Comparison of ENCODE assay signal across 16 mouse cellular contexts in genomic region chr2:32061722-32062505, GRCm38 (mm10). TPM values are rescaled to one million over a fixed set of nuclear protein-coding genes. Genes with fewer than 3 reads are reported as not detected.
A peak's percentile ranks its signal among the peaks of the same experiment; 100 is the strongest.
DNase-seq lines count a peak whose midpoint lies in the region; ATAC-seq and TF ChIP-seq lines count a peak whose summit lies in the region.
"Had no signal": no experiment of that assay in that cellular context is flagged by ENCODE, and none has a peak within 500 bp of the region (broad histone marks: within the 10 kb centered on the region; RNA-seq: fewer than 3 reads in every experiment).

No protein-coding gene starts in this region.

- no peaks in the 10 kb centered on the region for H3K27me3 ChIP-seq in stomach, embryonic 15.5 days (replicated peaks)
- H3K27me3 ChIP-seq in stomach, postnatal 0 days (ENCODE audit: control insufficient read depth, insufficient read depth, low read length) = no peaks in the 10 kb centered on the region
- H3K27me3 ChIP-seq in hindbrain, embryonic 13.5 days = peaks cover 17% of the 10 kb centered on the region
- H3K27me3 ChIP-seq: limb, embryonic 12.5 days had no signal

- H3K9me3 ChIP-seq in stomach, embryonic 15.5 days = no peaks in the 10 kb centered on the region
- no peaks in the 10 kb centered on the region for H3K9me3 ChIP-seq in stomach, postnatal 0 days (ENCODE audit: control insufficient read depth, low read length)
- H3K9me3 ChIP-seq in hindbrain, embryonic 13.5 days = no peaks in the 10 kb centered on the region
- H3K9me3 ChIP-seq: hindbrain, embryonic 10.5 days; limb, embryonic 12.5 days had no signal

- no peak overlapping the region for H3K4me2 ChIP-seq in stomach, embryonic 15.5 days
- no peak overlapping the region for H3K4me2 ChIP-seq in stomach, postnatal 0 days (replicated peaks; ENCODE audit: low read depth)
- H3K4me2 ChIP-seq in hindbrain, embryonic 13.5 days = no peak overlapping the region
- H3K4me2 ChIP-seq: limb, embryonic 12.5 days had no signal

- TF ChIP-seq EP300 in stomach, postnatal 0 days (optimal IDR thresholded peaks at IDR 0.05) = no peak

- H3K36me3 ChIP-seq in stomach, embryonic 15.5 days = no peaks in the 10 kb centered on the region
- H3K36me3 ChIP-seq in stomach, postnatal 0 days (ENCODE audit: control insufficient read depth, insufficient read depth, low read length) = no peaks in the 10 kb centered on the region
- H3K36me3 ChIP-seq in hindbrain, embryonic 13.5 days = no peaks in the 10 kb centered on the region
- H3K36me3 ChIP-seq: hindbrain, embryonic 10.5 days; limb, embryonic 12.5 days had no signal

- 53% methylated on average over 12 of the region's 12 CpGs for WGBS in stomach, embryonic 15.5 days
- WGBS in stomach, postnatal 0 days = 58% methylated on average over 12 of the region's 12 CpGs
- 80% methylated on average over 12 of the region's 12 CpGs for WGBS in hindbrain, embryonic 13.5 days

- TF ChIP-seq CTCF in stomach, postnatal 0 days (IDR thresholded peaks at IDR 0.05; ENCODE audit: low read depth) = no peak

- no peak overlapping the region for H3K9ac ChIP-seq in stomach, embryonic 15.5 days
- no peak overlapping the region for H3K9ac ChIP-seq in stomach, postnatal 0 days (ENCODE audit: low read length)
- H3K9ac ChIP-seq in hindbrain, embryonic 13.5 days = no peak overlapping the region
- H3K9ac ChIP-seq: limb, embryonic 12.5 days had no signal

- 0 out of 2 replicates have a peak overlapping the region, but pooled peaks have one; percentile 13 for H3K27ac ChIP-seq in stomach, embryonic 15.5 days
- H3K27ac ChIP-seq in stomach, postnatal 0 days (replicated peaks) = no peak overlapping the region
- H3K27ac ChIP-seq in hindbrain, embryonic 13.5 days = no peak overlapping the region
- H3K27ac ChIP-seq: hindbrain, embryonic 10.5 days; limb, embryonic 12.5 days had no signal

- no peak overlapping the region for H3K4me3 ChIP-seq in stomach, embryonic 15.5 days (replicated peaks)
- no peak overlapping the region for H3K4me3 ChIP-seq in stomach, postnatal 0 days (ENCODE audit: low read depth, low read length)
- H3K4me3 ChIP-seq in hindbrain, embryonic 13.5 days = no peak overlapping the region
- H3K4me3 ChIP-seq: hindbrain, embryonic 10.5 days; limb, embryonic 12.5 days had no signal

- H3K4me1 ChIP-seq in stomach, embryonic 15.5 days = 0 out of 2 replicates have a peak, but pooled peaks cover 2% of the 10 kb centered on the region
- H3K4me1 ChIP-seq in stomach, postnatal 0 days (replicated peaks; ENCODE audit: control insufficient read depth, insufficient read depth) = no peaks in the 10 kb centered on the region
- peaks cover 8% of the 10 kb centered on the region for H3K4me1 ChIP-seq in hindbrain, embryonic 13.5 days (replicated peaks)

- DNase-seq in stomach, postnatal 0 days (ENCODE audit: low spot score) = no peak
- no peak for DNase-seq in urinary bladder, adult 18-20 months (ENCODE audit: low spot score in 2 of 2)
- DNase-seq in adrenal gland, postnatal 14 days = no peak
- DNase-seq: adrenal gland, postnatal 36 days; cerebellum, adult 11 months; embryo, embryonic 11 days; kidney, postnatal 14 days; right cerebral cortex, adult 18-20 months had no signal

- ATAC-seq in stomach, embryonic 15.5 days (ENCODE audit: insufficient read depth, low FRiP score, low read depth) = no peak
- no peak for ATAC-seq in stomach, postnatal 0 days (ENCODE audit: low FRiP score, low TSS enrichment)
- ATAC-seq in erythroid progenitor cell, adult 5-6 weeks (replicated peaks; ENCODE audit: low FRiP score, poor library complexity, severe bottlenecking) = peak; percentile 68; the same call in 1 of the 2 replicates
- peak; percentile 63 for ATAC-seq in megakaryocyte-erythroid progenitor cell, adult 5-6 weeks (replicated peaks; ENCODE audit: low FRiP score, low TSS enrichment, poor library complexity, severe bottlenecking)
- no peak for ATAC-seq in hindbrain, embryonic 13.5 days (ENCODE audit: low FRiP score)
- ATAC-seq: intestine, embryonic 16.5 days had no signal

RNA-seq across cellular contexts. Expression of gene Fam78a, which starts 22.7 kb away (rescaled TPM):
- 1.7 and 2.2 TPM in 2 replicates for polyA plus RNA-seq in stomach, embryonic 15.5 days (2015; fragmentation: Nextera tagmentation; extraction: Ambion mirVana)
- 0.46 and 0.67 TPM in 2 replicates for polyA plus RNA-seq in stomach, postnatal 0 days (2015; fragmentation: Nextera tagmentation; extraction: Ambion mirVana)
- 27.7 and 41.1 TPM in 2 replicates for total RNA-seq in erythroid progenitor cell, adult 5-6 weeks (2015; ENCODE audit: low replicate concordance)
- 48.4 and 75.5 TPM in 2 replicates for total RNA-seq in erythroid progenitor cell, adult 5-6 weeks (2017; ENCODE audit: low replicate concordance)
- 24.9 and 30.2 TPM in 2 replicates for total RNA-seq in megakaryocyte-erythroid progenitor cell, adult 5-6 weeks (2014; fragmentation: Nextera tagmentation)
- total RNA-seq in megakaryocyte-erythroid progenitor cell, adult 5-6 weeks (2017) = 17.4 and 23.4 TPM in 2 replicates
- 0.63 and 0.74 TPM in 2 replicates for polyA plus RNA-seq in hindbrain, embryonic 13.5 days (2015; fragmentation: Nextera tagmentation; extraction: Ambion mirVana)
- 3.0 and 10.0 TPM in 2 replicates for total RNA-seq in adrenal gland, postnatal 14 days (2021)

RNA-seq across cellular contexts. Expression of gene Plpp7, which starts 33.4 kb away (rescaled TPM):
- 4.4 and 4.8 TPM in 2 replicates for polyA plus RNA-seq in stomach, embryonic 15.5 days (2015; fragmentation: Nextera tagmentation; extraction: Ambion mirVana)
- polyA plus RNA-seq in stomach, postnatal 0 days (2015; fragmentation: Nextera tagmentation; extraction: Ambion mirVana) = 2.6 and 2.8 TPM in 2 replicates
- total RNA-seq in erythroid progenitor cell, adult 5-6 weeks (2015; ENCODE audit: low replicate concordance) = not detected in 2 replicates
- 0.26 TPM in 1 of 2 replicates, not detected in the other for total RNA-seq in erythroid progenitor cell, adult 5-6 weeks (2017; ENCODE audit: low replicate concordance)
- 1.4 and 2.5 TPM in 2 replicates for total RNA-seq in megakaryocyte-erythroid progenitor cell, adult 5-6 weeks (2014; fragmentation: Nextera tagmentation)
- total RNA-seq in megakaryocyte-erythroid progenitor cell, adult 5-6 weeks (2017) = 0.65 TPM in 1 of 2 replicates, not detected in the other
- 21.6 and 21.7 TPM in 2 replicates for polyA plus RNA-seq in hindbrain, embryonic 13.5 days (2015; fragmentation: Nextera tagmentation; extraction: Ambion mirVana)
- total RNA-seq in adrenal gland, postnatal 14 days (2021) = 3.0 and 3.6 TPM in 2 replicates
- total RNA-seq: neutrophil, adult 5-6 weeks had no signal

Comparison
In these comparisons a context has a peak if more than half of its experiments do, and no peak if none do; other contexts are left out.
1. ATAC-seq: peak in erythroid progenitor cell, adult 5-6 weeks (single experiment) and megakaryocyte-erythroid progenitor cell, adult 5-6 weeks (single experiment); none in stomach, embryonic 15.5 days (single experiment), stomach, postnatal 0 days (single experiment) and hindbrain, embryonic 13.5 days (single experiment).